8 mouse cellular contexts compared by ENCODE assay signal in the genomic region with DNA sequence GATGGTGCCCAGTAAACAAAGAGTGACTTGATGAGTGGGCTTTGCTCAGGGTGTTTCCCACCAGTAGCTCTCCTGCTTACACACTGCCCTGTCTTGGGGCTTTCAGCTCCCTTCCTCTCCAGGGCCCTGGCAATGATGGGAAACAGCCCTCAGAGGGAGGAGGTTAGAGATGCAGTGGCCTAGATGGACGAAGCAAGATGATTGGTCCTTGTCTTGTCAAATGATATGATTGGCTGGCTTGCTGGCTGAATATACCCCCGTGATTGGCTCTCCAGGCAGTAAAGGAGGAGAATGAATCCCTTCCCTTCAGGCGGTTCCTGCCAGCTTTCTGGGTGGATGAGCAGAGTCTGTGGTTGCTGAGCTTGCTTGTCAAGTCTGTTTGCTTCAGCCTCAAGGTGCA.
DNase-seq lines count a peak whose midpoint lies in the region; ATAC-seq and TF ChIP-seq lines count a peak whose summit lies in the region.

No protein-coding gene starts in this region.

- H3K4me3 ChIP-seq in gastrocnemius, adult 2 months: no peak overlapping the region
- H3K4me3 ChIP-seq in embryonic facial prominence, embryonic 11.5 days (ENCODE audit: low read depth, low read length): peak overlapping the region; percentile 14
- peak overlapping the region; percentile 34 for H3K4me3 ChIP-seq in hindbrain, embryonic 13.5 days

- H3K9me3 ChIP-seq in embryonic facial prominence, embryonic 11.5 days (replicated peaks; ENCODE audit: control insufficient read depth, low read length): no peaks in the 10 kb centered on the region
- H3K9me3 ChIP-seq in hindbrain, embryonic 13.5 days: no peaks in the 10 kb centered on the region

- H3K27ac ChIP-seq in gastrocnemius, adult 2 months: no peak overlapping the region
- no peak overlapping the region for H3K27ac ChIP-seq in embryonic facial prominence, embryonic 11.5 days (replicated peaks; ENCODE audit: low read depth, low read length)
- peak overlapping the region; percentile 89 for H3K27ac ChIP-seq in hindbrain, embryonic 13.5 days

- 0% methylated on average over 3 of the region's 3 CpGs for WGBS in embryonic facial prominence, embryonic 11.5 days
- WGBS in hindbrain, embryonic 13.5 days: 2% methylated on average over 3 of the region's 3 CpGs

- H3K4me1 ChIP-seq in embryonic facial prominence, embryonic 11.5 days (ENCODE audit: control insufficient read depth, insufficient read depth, low read length): no peaks in the 10 kb centered on the region
- H3K4me1 ChIP-seq in hindbrain, embryonic 13.5 days (replicated peaks): peaks cover 17% of the 10 kb centered on the region

- no peaks in the 10 kb centered on the region for H3K36me3 ChIP-seq in embryonic facial prominence, embryonic 11.5 days (replicated peaks; ENCODE audit: control insufficient read depth, insufficient read depth, low read depth, low read length)
- H3K36me3 ChIP-seq in hindbrain, embryonic 13.5 days: no peaks in the 10 kb centered on the region

- peak; percentile 92 for ATAC-seq in embryonic facial prominence, embryonic 11.5 days (replicated peaks; ENCODE audit: insufficient number of reproducible peaks, low FRiP score, low TSS enrichment, low read depth)
- peak; percentile 96 for ATAC-seq in hindbrain, embryonic 13.5 days (ENCODE audit: low FRiP score)

- intact Hi-C loops in gastrocnemius, adult 2 months (cut with DNase I): no loop called here
- intact Hi-C loops in left cerebral cortex, postnatal 14 days (cut with DNase I): no loop called here

- DNase-seq in gastrocnemius, adult 2 months: peak; percentile 26
- DNase-seq in gastrocnemius, postnatal 10 days: no peak
- DNase-seq in R1 (ENCODE audit: low read depth, low spot score): peak; percentile 86
- peak; percentile 84 for DNase-seq in embryonic facial prominence, embryonic 11.5 days (ENCODE audit: low spot score)
- peak; percentile 73 to 91 for DNase-seq in left cerebral cortex, postnatal 14 days (ENCODE audit: low spot score in 2 of 2)
- peak; percentile 98 for DNase-seq in retina, postnatal 1 day
- no peak for DNase-seq in thymus, postnatal 25 days

- no peak for TF ChIP-seq CTCF in gastrocnemius, adult 2 months (IDR thresholded peaks at IDR 0.05)

- H3K27me3 ChIP-seq in embryonic facial prominence, embryonic 11.5 days (ENCODE audit: control insufficient read depth, insufficient read depth, low read length): no peaks in the 10 kb centered on the region
- peaks cover 4% of the 10 kb centered on the region; the same call in 1 of the 2 replicates for H3K27me3 ChIP-seq in hindbrain, embryonic 13.5 days

- peak overlapping the region; percentile 41 for H3K4me2 ChIP-seq in embryonic facial prominence, embryonic 11.5 days (ENCODE audit: low read depth, low read length)
- H3K4me2 ChIP-seq in hindbrain, embryonic 13.5 days: peak overlapping the region; percentile 55

- H3K9ac ChIP-seq in embryonic facial prominence, embryonic 11.5 days (replicated peaks; ENCODE audit: low read length): peak overlapping the region; percentile 48
- H3K9ac ChIP-seq in hindbrain, embryonic 13.5 days: peak overlapping the region; percentile 67

Comparison
In these comparisons a context has a peak if more than half of its experiments do, and no peak if none do; other contexts are left out.
1. DNase-seq: peak in gastrocnemius, adult 2 months (single experiment), R1 (single experiment), embryonic facial prominence, embryonic 11.5 days (single experiment), left cerebral cortex, postnatal 14 days (2 of 2) and retina, postnatal 1 day (single experiment); none in gastrocnemius, postnatal 10 days (single experiment) and thymus, postnatal 25 days (single experiment).